Mouse (Mus musculus): Measurements from ENCODE around the gene Krtap6-5. TPM values are rescaled to one million over a fixed set of nuclear protein-coding genes. Genes with fewer than 3 reads are reported as not detected.

Krtap6-5 gene
- polyA plus RNA-seq, 1 experiment from 2014 or later, result not detected

Other genes starting within 250 kb of the Krtap6-5 start
- not detected in 2 replicates for gene Gm20741, start 235.7 kb downstream of the Krtap6-5 start, polyA plus RNA-seq (2015; fragmentation: Nextera tagmentation; extraction: Ambion mirVana)
- gene Krtap15, start 227.7 kb downstream of the Krtap6-5 start, polyA plus RNA-seq (2015; fragmentation: Nextera tagmentation; extraction: Ambion mirVana), result not detected in 2 replicates
- gene Krtap14, start 221.7 kb downstream of the Krtap6-5 start, polyA plus RNA-seq (2015; fragmentation: Nextera tagmentation; extraction: Ambion mirVana), result not detected in 2 replicates
- gene Krtap19-1, start 178.5 kb downstream of the Krtap6-5 start, polyA plus RNA-seq (2015; fragmentation: Nextera tagmentation; extraction: Ambion mirVana), result not detected in 2 replicates
- not detected in 2 replicates for gene Krtap19-2, start 173.6 kb downstream of the Krtap6-5 start, polyA plus RNA-seq (2015; fragmentation: Nextera tagmentation; extraction: Ambion mirVana)
- not detected in 2 replicates for gene Krtap19-3, start 169.8 kb downstream of the Krtap6-5 start, polyA plus RNA-seq (2015; fragmentation: Nextera tagmentation; extraction: Ambion mirVana)
- not detected in 2 replicates for gene Krtap19-4, start 162.8 kb downstream of the Krtap6-5 start, polyA plus RNA-seq (2015; fragmentation: Nextera tagmentation; extraction: Ambion mirVana)
- gene Krtap19-5, start 151.4 kb downstream of the Krtap6-5 start, polyA plus RNA-seq (2015; fragmentation: Nextera tagmentation; extraction: Ambion mirVana), result not detected in 2 replicates
- gene Krtap19-9b, start 115.6 kb downstream of the Krtap6-5 start, polyA plus RNA-seq (2015; fragmentation: Nextera tagmentation; extraction: Ambion mirVana), result not detected in 2 replicates
- not detected in 2 replicates for gene Krtap16-3, start 85.0 kb downstream of the Krtap6-5 start, polyA plus RNA-seq (2015; fragmentation: Nextera tagmentation; extraction: Ambion mirVana)
- gene Krtap22-2, start 37.1 kb downstream of the Krtap6-5 start, polyA plus RNA-seq (2015; fragmentation: Nextera tagmentation; extraction: Ambion mirVana), result not detected in 2 replicates
- gene Gm10229, start 32.6 kb downstream of the Krtap6-5 start, polyA plus RNA-seq (2015; fragmentation: Nextera tagmentation; extraction: Ambion mirVana), result not detected in 2 replicates
- gene Krtap6-1, start 16.2 kb downstream of the Krtap6-5 start, polyA plus RNA-seq (2015; fragmentation: Nextera tagmentation; extraction: Ambion mirVana), result not detected in 2 replicates
- gene Gm10228, start 6.4 kb downstream of the Krtap6-5 start, polyA plus RNA-seq (2015; fragmentation: Nextera tagmentation; extraction: Ambion mirVana), result not detected in 2 replicates
- gene 1110025L11Rik, start 16.1 kb upstream of the Krtap6-5 start, polyA plus RNA-seq (2015; fragmentation: Nextera tagmentation; extraction: Ambion mirVana), result not detected in 2 replicates
- gene Krtap6-3, start 36.1 kb upstream of the Krtap6-5 start, polyA plus RNA-seq (2015; fragmentation: Nextera tagmentation; extraction: Ambion mirVana), result not detected in 2 replicates
- not detected in 2 replicates for gene Gm6358, start 93.0 kb upstream of the Krtap6-5 start, polyA plus RNA-seq (2015; fragmentation: Nextera tagmentation; extraction: Ambion mirVana)
- gene Gm10061, start 103.2 kb upstream of the Krtap6-5 start, polyA plus RNA-seq (2015; fragmentation: Nextera tagmentation; extraction: Ambion mirVana), result not detected in 2 replicates
- gene Gm9789, start 110.1 kb upstream of the Krtap6-5 start, polyA plus RNA-seq (2015; fragmentation: Nextera tagmentation; extraction: Ambion mirVana), result not detected in 2 replicates
- not detected in 2 replicates for gene Gm7735, start 121.6 kb upstream of the Krtap6-5 start, polyA plus RNA-seq (2015; fragmentation: Nextera tagmentation; extraction: Ambion mirVana)
- gene 1110057P08Rik, start 126.9 kb upstream of the Krtap6-5 start, polyA plus RNA-seq (2015; fragmentation: Nextera tagmentation; extraction: Ambion mirVana), result not detected in 2 replicates
- not detected in 2 replicates for gene Krtap20-2, start 158.0 kb upstream of the Krtap6-5 start, polyA plus RNA-seq (2015; fragmentation: Nextera tagmentation; extraction: Ambion mirVana)

All from stomach, embryonic 16.5 days (tissue).